Mouse (Mus musculus): ENCODE results near the gene Gm20388. TPM values are rescaled to one million over a fixed set of nuclear protein-coding genes. Genes with fewer than 3 reads are reported as not detected.

Gm20388 gene
- polyA plus RNA-seq, 1 experiment from 2014 or later: 47.1 TPM

DNA sequence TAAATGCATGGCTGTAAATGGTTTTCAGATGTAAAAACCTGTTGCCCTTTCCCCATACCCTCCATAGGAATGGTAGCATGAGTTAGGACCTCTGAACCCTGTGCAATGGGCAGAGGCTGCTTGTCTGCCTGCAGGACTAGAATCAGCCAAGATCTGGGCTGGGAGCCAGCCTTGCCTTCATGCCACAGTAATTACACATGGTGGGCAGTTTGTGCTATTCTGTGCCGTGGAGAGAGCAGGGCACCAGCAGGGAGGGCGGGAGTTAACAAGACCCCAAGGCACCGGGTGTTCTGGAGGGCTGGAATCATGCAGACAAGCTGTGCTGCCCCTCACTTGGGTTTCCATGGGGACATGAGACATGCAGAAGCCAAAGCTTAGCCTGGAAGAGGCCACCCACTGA, 2894.7 kb downstream of the Gm20388 start:
- Histone ChIP-seq H3K27ac (no peak overlapping the region), H3K36me3 (ENCODE audit: inconsistent target) (no peaks in the 10 kb centered on the region), H3K4me3 (ENCODE audit: inconsistent target) (no peak overlapping the region), H3K79me2 (ENCODE audit: inconsistent target) (no peaks in the 10 kb centered on the region)
- 98% methylated on average over 3 of the region's 3 CpGs for WGBS (ENCODE audit: missing documents)

DNA sequence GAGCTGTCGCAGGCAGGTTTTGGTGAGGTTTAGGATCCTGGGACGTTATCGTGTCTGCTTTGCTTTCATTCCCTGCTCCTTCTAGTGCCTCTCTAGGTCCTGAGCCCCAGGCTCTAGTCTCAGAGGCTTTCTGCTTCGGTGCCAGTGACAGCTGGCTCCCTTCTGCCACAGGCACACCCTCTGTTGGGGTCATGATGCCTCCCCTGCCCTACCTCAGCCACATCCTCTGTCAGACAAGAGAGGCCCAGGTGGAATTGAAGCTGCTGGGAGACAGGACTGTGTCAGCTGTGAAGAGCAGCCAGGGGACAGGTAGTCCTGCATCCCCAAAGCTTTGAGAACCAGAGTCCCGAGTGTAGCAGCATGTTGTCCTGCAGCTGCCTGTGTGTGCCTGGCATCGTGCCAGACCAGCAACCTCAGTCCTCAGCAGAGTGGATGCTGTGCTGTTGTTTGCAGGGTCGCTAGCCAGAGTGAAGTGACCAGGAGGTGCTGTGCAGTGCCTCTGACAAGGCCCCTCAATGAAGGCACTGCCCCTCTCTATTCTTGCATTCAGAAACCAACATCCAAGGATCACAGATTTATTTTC, 2896.4 kb downstream of the Gm20388 start:
- no peaks in the 10 kb centered on the region for H3K36me3 ChIP-seq (ENCODE audit: inconsistent target)
- no peak overlapping the region for H3K4me3 ChIP-seq (ENCODE audit: inconsistent target)
- 89% methylated on average over 7 of the region's 7 CpGs for WGBS (ENCODE audit: missing documents)
- H3K27ac ChIP-seq: no peak overlapping the region
- no peaks in the 10 kb centered on the region for H3K79me2 ChIP-seq (ENCODE audit: inconsistent target)

DNA sequence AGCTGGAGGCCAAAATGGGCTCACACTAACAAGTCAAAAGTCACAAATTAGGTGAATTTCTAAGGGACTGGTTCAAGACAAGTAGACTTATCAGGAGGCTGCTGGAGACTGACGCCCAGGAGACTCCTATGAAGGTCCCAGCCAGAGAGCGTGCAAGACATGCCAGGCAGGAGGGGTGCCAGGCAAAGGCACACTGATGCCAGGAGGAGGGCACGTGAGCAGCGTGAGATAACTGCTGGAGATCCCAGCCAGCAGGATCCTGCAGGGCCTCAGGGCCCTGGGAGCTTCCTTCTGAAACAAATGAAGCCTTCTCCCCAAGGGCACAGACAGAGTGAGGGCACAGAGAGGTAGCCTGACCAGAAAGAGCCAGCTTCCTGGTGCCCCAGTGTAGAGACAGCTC, 2897.3 kb downstream of the Gm20388 start:
- Histone ChIP-seq H3K36me3 (ENCODE audit: inconsistent target) (no peaks in the 10 kb centered on the region), H3K27ac (no peak overlapping the region), H3K4me3 (ENCODE audit: inconsistent target) (no peak overlapping the region), H3K79me2 (ENCODE audit: inconsistent target) (no peaks in the 10 kb centered on the region)
- 100% methylated on average over 4 of the region's 4 CpGs for WGBS (ENCODE audit: missing documents)

DNA sequence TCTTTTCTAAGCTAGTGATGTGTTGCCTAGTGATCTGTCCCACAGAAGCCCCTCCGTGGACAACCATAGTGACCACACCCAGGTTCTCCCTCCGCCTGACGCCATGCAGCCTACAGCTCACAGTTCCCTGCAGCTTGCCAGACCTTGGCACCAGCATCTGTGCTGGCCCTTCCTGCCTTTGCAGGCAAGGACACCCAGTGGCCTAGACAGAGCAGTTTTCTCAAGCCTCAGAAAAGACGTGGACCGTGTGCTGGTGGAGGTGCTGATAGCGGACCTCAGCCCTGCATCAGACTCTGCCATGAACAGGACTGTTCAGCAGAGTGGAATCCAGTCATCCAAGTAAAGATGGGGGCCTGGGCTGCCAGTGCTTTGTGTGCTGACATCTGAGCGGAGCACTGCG, 2899.7 kb downstream of the Gm20388 start:
- Histone ChIP-seq H3K79me2 (ENCODE audit: inconsistent target) (no peaks in the 10 kb centered on the region), H3K27ac (no peak overlapping the region), H3K36me3 (ENCODE audit: inconsistent target) (no peaks in the 10 kb centered on the region), H3K4me3 (ENCODE audit: inconsistent target) (no peak overlapping the region)
- 86% methylated on average over 8 of the region's 8 CpGs for WGBS (ENCODE audit: missing documents)

DNA sequence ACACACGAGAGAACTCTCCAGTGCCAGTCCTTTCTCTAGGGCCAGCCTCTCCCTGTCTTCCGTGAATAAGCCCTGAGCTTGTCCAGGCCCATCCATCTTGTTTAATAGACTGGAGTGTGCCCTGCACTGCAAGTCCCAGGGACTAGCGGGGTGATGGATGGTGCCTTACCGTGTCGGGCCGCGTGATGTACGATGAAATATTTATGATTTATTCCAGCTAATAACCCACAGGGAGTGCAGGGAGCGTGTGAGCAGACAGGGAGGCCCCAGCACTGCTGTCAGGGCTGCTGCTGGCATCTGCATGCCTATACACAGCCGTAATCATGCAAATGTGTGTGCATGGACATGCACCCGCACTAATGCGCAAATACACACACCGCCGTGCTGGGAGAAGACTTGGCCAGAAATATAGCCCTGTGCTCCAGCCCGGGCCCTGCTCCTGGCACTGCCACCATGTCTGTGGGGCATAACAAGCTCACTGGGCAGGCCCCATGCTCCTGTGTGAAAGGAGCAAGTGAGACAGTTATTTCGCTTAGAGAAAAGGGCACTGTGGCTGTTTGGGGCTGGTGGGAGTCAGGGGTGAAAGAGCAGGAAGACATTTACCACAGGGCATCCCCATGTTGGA, 2901.3 kb downstream of the Gm20388 start:
- Histone ChIP-seq H3K36me3 (ENCODE audit: inconsistent target) (no peaks in the 10 kb centered on the region), H3K79me2 (ENCODE audit: inconsistent target) (no peaks in the 10 kb centered on the region), H3K4me3 (ENCODE audit: inconsistent target) (no peak overlapping the region), H3K27ac (no peak overlapping the region)
- 97% methylated on average over 15 of the region's 16 CpGs for WGBS (ENCODE audit: missing documents)

DNA sequence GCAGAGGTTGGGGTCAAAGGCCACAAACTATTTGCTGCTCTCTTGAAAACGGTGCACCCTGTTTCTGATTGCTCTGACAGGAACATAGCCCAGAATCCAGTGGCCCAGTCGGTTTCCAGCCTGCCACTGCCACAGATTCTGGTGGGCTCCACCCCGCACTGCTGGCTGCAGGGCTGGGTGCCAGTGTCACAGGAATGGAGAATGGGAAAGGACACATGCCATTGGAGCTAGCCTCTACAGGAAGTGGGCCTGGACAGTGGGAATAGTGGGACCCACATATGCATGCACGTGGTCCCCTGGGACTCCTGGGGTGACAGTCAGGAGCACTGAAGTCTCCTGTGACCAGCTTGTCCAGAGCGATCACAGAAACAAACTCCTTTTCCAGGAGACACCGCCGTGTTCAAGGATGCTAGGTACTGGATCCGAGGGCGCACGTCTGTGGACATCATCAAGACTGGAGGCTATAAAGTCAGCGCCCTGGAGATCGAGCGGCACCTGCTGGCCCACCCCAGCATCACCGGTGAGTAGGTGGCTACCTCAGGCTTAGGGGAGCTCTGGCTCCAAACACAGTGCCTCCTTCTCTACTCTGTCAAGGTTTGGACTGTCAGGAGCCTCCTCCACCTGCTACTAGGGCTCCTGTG, 2902.1 kb downstream of the Gm20388 start:
- H3K36me3 ChIP-seq (ENCODE audit: inconsistent target): no peaks in the 10 kb centered on the region
- 87% methylated on average over 14 of the region's 14 CpGs for WGBS (ENCODE audit: missing documents)
- H3K27ac ChIP-seq: no peak overlapping the region
- H3K4me3 ChIP-seq (ENCODE audit: inconsistent target): no peak overlapping the region
- H3K79me2 ChIP-seq (ENCODE audit: inconsistent target): no peaks in the 10 kb centered on the region

DNA sequence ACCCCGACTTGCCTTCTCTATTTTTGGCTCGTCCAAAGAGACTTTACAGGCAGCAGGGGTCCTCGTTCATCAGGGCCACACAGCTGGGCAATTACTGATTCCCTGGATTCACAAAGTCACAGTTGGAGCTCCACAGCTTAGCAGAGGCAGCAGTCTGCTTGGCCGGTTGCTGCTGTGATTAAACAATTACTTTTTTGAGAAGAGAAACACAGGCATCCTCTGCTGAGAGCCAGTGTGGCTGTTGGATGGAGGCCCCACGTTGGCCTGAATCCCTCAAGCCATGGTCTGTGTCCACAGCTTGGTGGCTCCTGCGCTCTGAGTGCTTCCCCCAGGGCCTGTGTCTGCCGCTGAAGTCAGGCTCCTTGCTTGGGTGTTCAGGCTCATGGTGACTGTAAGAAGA, 2904.0 kb downstream of the Gm20388 start:
- Histone ChIP-seq H3K27ac (no peak overlapping the region), H3K79me2 (ENCODE audit: inconsistent target) (no peaks in the 10 kb centered on the region), H3K4me3 (ENCODE audit: inconsistent target) (no peak overlapping the region), H3K36me3 (ENCODE audit: inconsistent target) (no peaks in the 10 kb centered on the region)
- 88% methylated on average over 7 of the region's 7 CpGs for WGBS (ENCODE audit: missing documents)

DNA sequence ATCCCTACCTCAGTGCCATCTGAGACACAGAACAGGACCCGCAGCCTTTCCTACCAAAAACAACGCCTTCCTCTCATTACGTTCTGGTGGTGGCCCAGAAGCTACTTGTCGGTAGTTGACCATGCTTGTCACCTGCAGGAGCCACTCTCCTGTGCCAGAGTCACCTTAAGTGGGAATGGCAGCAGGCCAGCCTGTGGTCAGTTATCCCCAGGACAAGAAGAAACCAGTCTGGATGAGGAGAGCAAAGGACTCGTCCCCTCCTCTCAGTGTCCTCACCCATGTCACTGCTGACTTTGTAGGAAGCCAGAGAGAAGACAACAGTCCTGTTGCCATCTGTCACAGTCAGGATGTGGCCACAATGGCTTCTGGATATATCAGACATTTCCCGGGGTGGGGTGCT, 2906.3 kb downstream of the Gm20388 start:
- Histone ChIP-seq H3K4me3 (ENCODE audit: inconsistent target) (no peak overlapping the region), H3K36me3 (ENCODE audit: inconsistent target) (no peaks in the 10 kb centered on the region)
- WGBS (ENCODE audit: missing documents): 90% methylated on average over 6 of the region's 6 CpGs

DNA sequence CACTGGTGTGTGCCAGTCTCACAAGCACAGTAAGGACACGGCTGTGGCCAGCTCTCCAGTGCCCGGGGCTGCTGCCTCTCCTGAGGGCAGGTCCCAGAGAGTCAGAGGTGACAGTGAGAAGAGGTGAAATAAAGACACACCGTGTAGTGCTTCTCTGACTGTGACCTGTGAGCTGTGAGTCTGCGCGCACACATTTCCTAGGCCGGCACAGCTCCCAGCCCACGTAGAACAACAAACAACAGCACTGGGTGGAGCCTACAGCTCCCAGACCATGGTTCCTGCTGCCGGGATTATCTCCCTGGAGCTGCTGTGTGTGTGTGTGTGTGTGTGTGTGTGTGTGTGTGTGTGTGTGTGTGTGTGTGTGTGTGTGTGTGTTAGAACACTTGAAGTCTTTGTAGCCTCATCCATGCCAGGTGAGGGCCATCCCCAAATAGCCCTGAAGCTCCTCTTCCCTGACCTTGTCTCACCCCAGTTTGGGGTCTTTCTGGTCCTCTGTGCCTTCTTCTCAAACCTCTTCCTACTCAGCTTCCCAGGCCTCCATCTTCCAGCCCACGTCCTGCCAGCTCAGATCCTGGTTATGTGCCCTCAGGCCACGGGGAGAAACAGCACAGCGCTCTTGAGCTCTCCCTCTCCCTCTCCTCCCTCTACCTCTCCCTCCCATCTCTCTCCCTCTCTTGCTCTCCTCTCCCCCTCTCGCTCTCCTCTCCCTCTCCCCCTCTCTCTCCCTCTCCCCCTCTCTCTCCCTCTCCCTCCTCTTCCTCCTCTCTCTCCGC, 2907.3 kb downstream of the Gm20388 start:
- 89% methylated on average over 10 of the region's 13 CpGs for WGBS (ENCODE audit: missing documents)
- H3K79me2 ChIP-seq (ENCODE audit: inconsistent target): no peaks in the 10 kb centered on the region
- no peaks in the 10 kb centered on the region for H3K36me3 ChIP-seq (ENCODE audit: inconsistent target)
- no peak overlapping the region for H3K4me3 ChIP-seq (ENCODE audit: inconsistent target)
- H3K27ac ChIP-seq: no peak overlapping the region

More for the DNA sequence above, 2906.3 kb downstream of the Gm20388 start:
- H3K79me2 ChIP-seq (ENCODE audit: inconsistent target): no peaks in the 10 kb centered on the region
- no peak overlapping the region for H3K27ac ChIP-seq

DNA sequence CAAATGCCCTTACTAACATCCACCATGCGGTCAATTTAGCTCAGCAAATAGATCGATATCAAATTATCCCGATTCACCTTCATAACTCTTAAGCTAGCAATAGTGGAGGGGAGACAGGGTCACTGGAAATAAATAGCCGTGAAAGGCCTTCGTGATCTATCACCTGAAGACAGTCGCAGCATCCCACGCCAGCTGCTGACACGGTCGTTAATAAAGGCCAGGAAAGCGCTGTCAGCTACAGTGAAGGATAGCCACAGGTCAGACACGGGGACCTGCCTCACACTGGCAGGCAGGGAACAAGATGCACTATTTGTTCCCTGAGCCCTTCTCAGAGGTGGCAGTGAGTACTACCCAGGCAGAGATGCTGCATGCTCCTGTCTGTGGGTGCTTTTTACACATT, 2909.1 kb downstream of the Gm20388 start:
- no peaks in the 10 kb centered on the region for H3K36me3 ChIP-seq (ENCODE audit: inconsistent target)
- no peak overlapping the region for H3K27ac ChIP-seq
- no peaks in the 10 kb centered on the region for H3K79me2 ChIP-seq (ENCODE audit: inconsistent target)
- 89% methylated on average over 11 of the region's 11 CpGs for WGBS (ENCODE audit: missing documents)
- H3K4me3 ChIP-seq (ENCODE audit: inconsistent target): no peak overlapping the region

DNA sequence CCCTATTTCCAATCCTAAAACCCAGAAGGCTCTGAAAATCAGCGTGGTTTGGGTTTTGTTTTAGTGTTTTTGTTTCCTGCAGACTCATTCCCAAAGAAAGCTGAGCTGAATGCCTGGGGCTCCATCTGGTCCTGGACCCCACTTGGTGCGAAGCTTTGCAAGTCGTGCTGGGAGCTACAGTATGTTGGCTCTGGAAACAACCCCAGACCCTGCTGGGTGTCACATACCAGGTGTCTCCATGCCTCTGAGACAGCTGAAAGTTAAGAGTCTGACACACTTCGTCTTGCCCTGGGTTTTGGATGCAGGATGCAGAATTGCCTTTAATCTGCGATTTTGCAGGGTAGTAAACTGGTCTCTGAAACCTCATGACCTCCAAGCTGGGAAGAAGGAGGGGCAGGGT, 2913.9 kb downstream of the Gm20388 start:
- no peak overlapping the region for H3K27ac ChIP-seq
- H3K4me3 ChIP-seq (ENCODE audit: inconsistent target): no peak overlapping the region
- no peaks in the 10 kb centered on the region for H3K79me2 ChIP-seq (ENCODE audit: inconsistent target)
- WGBS (ENCODE audit: missing documents): 63% methylated on average over 5 of the region's 5 CpGs
- H3K36me3 ChIP-seq (ENCODE audit: inconsistent target): no peaks in the 10 kb centered on the region

DNA sequence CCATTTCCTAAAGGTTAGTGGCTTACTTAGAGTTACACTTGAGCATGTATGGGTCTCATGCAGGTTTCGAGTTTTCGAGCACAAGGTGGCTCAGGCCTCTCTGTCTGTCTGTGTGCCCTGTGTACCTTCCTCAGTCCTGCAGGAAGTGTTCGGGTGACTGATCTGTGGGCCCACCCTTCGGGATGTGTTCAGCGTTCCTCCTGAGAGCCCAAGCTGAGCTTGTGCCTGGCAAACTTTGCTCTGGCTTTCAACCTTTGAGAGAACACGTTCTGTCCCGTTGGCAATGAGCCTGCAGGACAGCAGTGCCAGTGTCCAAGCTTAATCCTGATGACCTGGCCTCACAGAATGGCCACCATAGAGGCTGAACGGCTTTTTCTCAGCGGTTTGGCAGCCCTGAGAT, 2914.3 kb downstream of the Gm20388 start:
- 63% methylated on average over 9 of the region's 9 CpGs for WGBS (ENCODE audit: missing documents)
- no peaks in the 10 kb centered on the region for H3K79me2 ChIP-seq (ENCODE audit: inconsistent target)
- H3K27ac ChIP-seq: no peak overlapping the region
- H3K36me3 ChIP-seq (ENCODE audit: inconsistent target): no peaks in the 10 kb centered on the region
- no peak overlapping the region for H3K4me3 ChIP-seq (ENCODE audit: inconsistent target)

DNA sequence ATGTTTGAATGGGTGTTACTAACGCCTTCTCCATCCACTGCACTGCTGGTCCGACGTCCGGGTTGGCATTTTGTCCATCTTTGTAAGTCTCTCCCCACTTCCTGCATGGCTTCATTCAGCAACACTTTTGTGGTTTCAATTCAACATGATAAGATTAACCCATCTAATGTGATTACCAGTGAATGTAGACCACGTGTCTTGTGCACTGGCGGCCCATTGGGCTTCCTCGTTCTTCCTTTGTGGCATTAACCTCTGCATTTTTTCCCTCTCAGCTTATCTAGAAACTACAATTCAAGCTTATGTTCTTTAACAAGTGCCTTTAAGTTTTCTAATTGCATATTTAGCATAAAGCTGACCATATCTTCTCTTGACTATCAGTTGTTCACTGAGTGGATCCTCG, 2914.8 kb downstream of the Gm20388 start:
- H3K27ac ChIP-seq: no peak overlapping the region
- no peaks in the 10 kb centered on the region for H3K36me3 ChIP-seq (ENCODE audit: inconsistent target)
- WGBS (ENCODE audit: missing documents): 36% methylated on average over 8 of the region's 8 CpGs
- H3K79me2 ChIP-seq (ENCODE audit: inconsistent target): no peaks in the 10 kb centered on the region
- H3K4me3 ChIP-seq (ENCODE audit: inconsistent target): no peak overlapping the region

DNA sequence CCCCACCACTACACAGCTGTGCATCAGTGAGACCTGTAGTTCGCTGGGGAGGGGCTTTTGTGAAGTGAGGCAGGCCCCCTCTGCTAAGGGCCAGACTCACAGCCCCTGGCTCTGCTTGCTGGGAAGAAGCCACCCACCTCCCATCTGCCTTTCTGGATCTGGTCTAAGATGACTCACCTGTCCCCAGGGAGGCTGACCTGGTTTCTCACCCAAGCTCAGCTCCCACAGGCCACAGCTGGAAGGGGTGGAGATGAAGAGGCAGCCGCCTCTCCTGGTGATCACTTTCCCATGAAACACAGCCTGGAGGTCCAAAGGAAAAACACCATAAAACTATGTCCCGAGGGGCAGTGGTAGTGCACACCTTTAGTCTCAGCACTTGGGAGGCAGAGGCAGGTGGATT, 2918.8 kb downstream of the Gm20388 start:
- WGBS (ENCODE audit: missing documents): 92% methylated on average over 3 of the region's 3 CpGs
- Histone ChIP-seq H3K36me3 (ENCODE audit: inconsistent target) (no peaks in the 10 kb centered on the region), H3K4me3 (ENCODE audit: inconsistent target) (no peak overlapping the region), H3K27ac (no peak overlapping the region), H3K79me2 (ENCODE audit: inconsistent target) (no peaks in the 10 kb centered on the region)

Data from macrophage (primary cell).